Mouse (Mus musculus) heart, embryonic 11.5 days (tissue): ENCODE data around the gene Vmn1r219. TPM values are rescaled to one million over a fixed set of nuclear protein-coding genes. Genes with fewer than 3 reads are reported as not detected.
"Not testable (repeated sequence)": the region's sequence is repeated elsewhere in the genome, so short reads cannot be mapped to it uniquely, and the experiment has no call there.

ENCODE experiments used
- ATAC-seq: fragments of 200-750 bp; cut with Nextera tagmentation; replicated peaks from 2 replicates; pipeline ENCODE4 v1.8.0; 2017; ENCODE audit warnings: moderate library complexity; ENCODE audit not compliant: insufficient number of reproducible peaks, low FRiP score, low TSS enrichment
- H3K27ac ChIP-seq: fragments of 300-500 bp; sonication (generic); 2 replicates; pipeline ENCODE4 v1.5.1; 2014; ENCODE audit warnings: mild to moderate bottlenecking, low read depth, low read length
- H3K27me3 ChIP-seq: fragments of 300-500 bp; sonication (generic); 2 replicates; pipeline ENCODE4 v1.6.1; 2014; ENCODE audit warnings: mild to moderate bottlenecking, low read length, mixed read lengths; ENCODE audit not compliant: control insufficient read depth, insufficient read depth
- H3K36me3 ChIP-seq: fragments of 300-500 bp; sonication (generic); 2 replicates; pipeline ENCODE4 v1.6.1; 2014; ENCODE audit warnings: mild to moderate bottlenecking, low read length, moderate library complexity, mixed read lengths; ENCODE audit not compliant: control insufficient read depth, insufficient read depth
- H3K4me1 ChIP-seq: fragments of 300-500 bp; sonication (generic); 2 replicates; pipeline ENCODE4 v1.6.1; 2014; ENCODE audit warnings: low read length; ENCODE audit not compliant: control insufficient read depth, insufficient read depth
- H3K4me2 ChIP-seq: fragments of 300-500 bp; sonication (generic); 2 replicates; pipeline ENCODE4 v1.6.1; 2014; ENCODE audit warnings: mild to moderate bottlenecking, moderate library complexity
- H3K4me3 ChIP-seq: fragments of 300-500 bp; sonication (generic); 2 replicates; pipeline ENCODE4 v1.5.1; 2014; ENCODE audit warnings: low read depth, low read length
- H3K9ac ChIP-seq: fragments of 300-500 bp; sonication (generic); 2 replicates; pipeline ENCODE4 v1.6.1; 2014; ENCODE audit warnings: mild to moderate bottlenecking, low read depth, low read length, moderate library complexity
- H3K9me3 ChIP-seq: fragments of 300-500 bp; sonication (generic); replicated peaks from 2 replicates; pipeline ENCODE4 v1.6.1; 2016; ENCODE audit warnings: low read length; ENCODE audit not compliant: control insufficient read depth
- WGBS: fragments of 180-500 bp; shearing (Covaris S2); extraction: QIAGEN DNeasy Blood & Tissue Kit; methylation state at CpG from one replicate; pipeline ENCODE4 v1.1.7; 2014; ENCODE audit not compliant: insufficient replicate concordance; 5-methylcytosine and 5-hydroxymethylcytosine counted together
- polyA plus RNA-seq: library from polyadenylated mRNA; unstranded; fragments of >200 nt; fragmentation: Nextera tagmentation; extraction: Ambion mirVana; gene quantifications from 2 replicates; pipeline ENCODE4 v1.2.1, GENCODE M21; 2014

The Vmn1r219 gene
- not detected in 2 replicates for polyA plus RNA-seq

DNA sequence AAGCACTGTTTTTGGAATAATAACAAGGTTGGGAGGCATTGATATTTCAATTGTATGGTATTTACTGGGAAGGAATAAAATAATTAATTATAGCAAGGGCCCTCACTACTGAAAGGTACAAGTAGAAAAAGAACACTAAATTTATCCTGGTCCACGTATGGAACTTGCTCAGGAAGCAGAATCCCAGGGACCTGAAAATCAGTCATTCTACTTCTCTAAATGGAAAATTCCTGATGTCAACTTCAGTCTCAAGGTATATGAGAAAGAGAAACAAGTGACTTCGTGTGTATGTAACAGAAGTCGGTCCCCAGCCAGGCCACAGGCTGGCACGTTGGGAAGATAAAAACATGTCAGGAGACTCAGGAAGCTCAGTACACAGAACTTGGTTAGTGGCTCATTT is at the start of gene Vmn1r219:
Gene Vmn1r219, plus strand, starts transcription at position 301 of the 400 bp plus-strand sequence.
- H3K36me3 ChIP-seq = no peaks in the 10 kb centered on the region
- H3K9ac ChIP-seq = no peak within 1 kb of the TSS
- H3K9me3 ChIP-seq = no peaks in the 10 kb centered on the region
- H3K4me3 ChIP-seq = no peak within 1 kb of the TSS
- 62% methylated on average over 4 of the region's 4 CpGs for WGBS
- H3K4me1 ChIP-seq = no peaks in the 10 kb centered on the region
- H3K27me3 ChIP-seq = no peaks in the 10 kb centered on the region
- H3K27ac ChIP-seq = no peak within 1 kb of the TSS
- ATAC-seq = no peak
- no peak within 1 kb of the TSS for H3K4me2 ChIP-seq

DNA sequence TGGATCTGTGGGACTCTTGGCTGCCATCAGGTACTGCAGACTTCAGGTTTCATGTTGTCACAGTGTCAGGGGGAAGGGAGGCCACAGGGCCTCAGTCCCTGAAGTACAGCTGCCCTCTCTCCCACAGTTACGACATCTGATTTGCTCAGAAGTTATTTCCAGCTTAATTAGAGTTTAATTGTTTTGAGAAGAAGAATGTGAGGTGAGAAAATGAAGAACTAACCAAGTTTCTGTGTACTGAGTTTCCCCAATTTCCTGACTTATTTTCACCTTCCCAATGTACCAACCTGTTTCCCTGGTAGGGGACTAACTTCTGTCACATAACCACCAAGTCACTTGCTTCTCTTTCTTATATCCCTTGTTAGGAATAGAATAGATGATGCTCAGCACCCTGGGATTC is 41.0 kb upstream of the Vmn1r219 start, which contains the start of gene Vmn1r217:
Gene Vmn1r217, minus strand, starts transcription at position 101 of the 400 bp plus-strand sequence.
- H3K27me3 ChIP-seq, H3K9me3 ChIP-seq, ATAC-seq, H3K4me2 ChIP-seq, H3K36me3 ChIP-seq, H3K27ac ChIP-seq, H3K9ac ChIP-seq, H3K4me1 ChIP-seq, H3K4me3 ChIP-seq: not testable (repeated sequence)
- whole genome bisulfite sequencing = 59% methylated on average over 1 of the region's 1 CpGs

DNA sequence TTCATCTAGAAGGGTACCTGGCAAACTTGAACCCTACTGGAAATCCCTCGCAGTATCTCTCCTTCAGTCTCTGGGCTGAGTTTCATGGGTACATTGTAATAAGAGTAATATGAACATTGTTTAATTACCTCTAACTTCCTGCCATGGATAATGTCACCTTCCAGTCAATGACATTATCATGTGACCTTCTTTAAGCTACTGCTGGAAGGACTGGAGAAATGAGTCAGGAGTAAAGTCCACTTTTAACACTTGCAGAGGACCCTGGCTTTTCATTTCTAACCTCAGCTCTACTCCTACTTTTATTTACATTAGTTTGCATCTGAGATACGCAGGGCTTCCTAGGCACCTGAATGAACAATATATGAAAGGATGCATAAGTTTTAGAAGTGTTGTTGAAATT is 38.5 kb upstream of the Vmn1r219 start:
- H3K9ac ChIP-seq = no peak overlapping the region
- no peak overlapping the region for H3K27ac ChIP-seq
- no peak for ATAC-seq
- no peaks in the 10 kb centered on the region for H3K36me3 ChIP-seq
- H3K27me3 ChIP-seq = no peaks in the 10 kb centered on the region
- 82% methylated on average over 2 of the region's 2 CpGs for WGBS
- no peak overlapping the region for H3K4me2 ChIP-seq
- H3K9me3 ChIP-seq = no peaks in the 10 kb centered on the region
- no peaks in the 10 kb centered on the region for H3K4me1 ChIP-seq
- H3K4me3 ChIP-seq = no peak overlapping the region

DNA sequence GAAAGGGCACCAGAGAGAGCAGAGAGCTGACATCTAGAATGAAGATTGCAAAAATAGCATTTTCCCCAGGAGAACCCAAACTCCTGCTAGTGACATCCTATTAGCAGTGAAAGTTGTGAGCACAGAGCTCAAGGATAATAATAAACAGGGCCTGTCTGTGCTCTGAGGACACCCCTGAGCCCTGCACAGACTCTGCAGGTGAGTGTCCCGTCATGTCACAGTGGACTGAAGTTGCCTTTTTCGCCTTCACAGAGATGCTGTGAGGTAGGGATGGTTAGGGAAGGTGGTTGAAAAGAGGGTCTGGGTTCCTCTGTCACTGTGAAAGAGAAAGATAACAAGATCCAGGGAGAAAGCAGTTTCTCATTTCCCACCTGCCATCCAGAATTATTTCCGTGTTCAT is 26.0 kb upstream of the Vmn1r219 start, which contains the start of gene Vmn1r218:
Gene Vmn1r218, plus strand, starts transcription at position 57 of the 400 bp plus-strand sequence.
- H3K36me3 ChIP-seq = no peaks in the 10 kb centered on the region
- H3K27me3 ChIP-seq = no peaks in the 10 kb centered on the region
- H3K4me2 ChIP-seq = no peak within 1 kb of the TSS
- no peak for ATAC-seq
- whole genome bisulfite sequencing = 74% methylated on average over 3 of the region's 3 CpGs
- H3K9ac ChIP-seq = no peak within 1 kb of the TSS
- H3K9me3 ChIP-seq = no peaks in the 10 kb centered on the region
- no peak within 1 kb of the TSS for H3K4me3 ChIP-seq
- H3K27ac ChIP-seq = no peak within 1 kb of the TSS
- H3K4me1 ChIP-seq = no peaks in the 10 kb centered on the region

DNA sequence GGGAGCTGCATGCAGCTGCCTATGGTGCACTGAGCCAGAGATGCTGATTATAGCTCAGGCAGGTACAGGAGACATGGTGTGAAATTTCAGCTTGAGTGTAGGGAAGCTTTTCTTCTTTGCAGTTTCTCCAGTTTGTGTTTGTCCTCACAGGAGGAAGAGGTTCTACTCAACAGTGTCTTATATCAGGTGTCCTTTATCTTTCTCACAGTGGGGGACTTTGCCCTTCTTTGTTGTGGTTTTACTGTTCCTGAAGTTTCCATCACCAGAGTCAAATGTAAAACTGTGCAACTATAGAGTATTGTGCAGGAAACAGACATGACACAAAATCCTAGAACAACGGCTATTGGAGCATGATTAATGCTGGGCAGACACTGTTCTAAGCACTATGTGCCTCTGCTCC is 25.6 kb upstream of the Vmn1r219 start:
- H3K9ac ChIP-seq = no peak overlapping the region
- H3K4me1 ChIP-seq = no peaks in the 10 kb centered on the region
- H3K4me2 ChIP-seq = no peak overlapping the region
- H3K9me3 ChIP-seq = no peaks in the 10 kb centered on the region
- 65% methylated on average over 1 of the region's 1 CpGs for WGBS
- H3K27ac ChIP-seq = no peak overlapping the region
- H3K27me3 ChIP-seq = no peaks in the 10 kb centered on the region
- ATAC-seq = no peak
- no peaks in the 10 kb centered on the region for H3K36me3 ChIP-seq
- no peak overlapping the region for H3K4me3 ChIP-seq

DNA sequence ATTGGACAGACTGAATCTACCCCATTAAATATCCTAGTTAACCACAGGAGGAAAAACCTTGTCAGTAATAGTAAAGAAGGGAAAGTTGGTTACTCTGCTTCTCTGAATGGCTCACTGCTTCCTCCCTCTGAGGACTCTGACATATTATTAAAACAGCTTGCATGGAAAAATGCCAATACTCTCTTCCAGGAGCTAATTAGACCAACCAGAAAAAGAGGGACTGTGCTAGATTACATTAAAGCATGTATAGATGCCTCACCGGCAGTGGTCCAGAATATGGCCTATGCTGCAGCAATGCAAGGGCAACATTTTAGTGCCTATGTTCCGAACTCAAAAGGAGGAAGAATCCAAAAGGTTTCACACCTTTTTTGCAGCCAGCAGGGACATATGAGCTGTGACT is 20.2 kb upstream of the Vmn1r219 start:
- no peak for ATAC-seq
- Histone ChIP-seq H3K27me3 (no peaks in the 10 kb centered on the region), H3K4me3 (no peak overlapping the region), H3K9me3 (no peaks in the 10 kb centered on the region), H3K27ac (no peak overlapping the region), H3K4me2 (no peak overlapping the region), H3K4me1 (no peaks in the 10 kb centered on the region), H3K36me3 (no peaks in the 10 kb centered on the region), H3K9ac (no peak overlapping the region)
- WGBS = 81% methylated on average over 2 of the region's 2 CpGs

DNA sequence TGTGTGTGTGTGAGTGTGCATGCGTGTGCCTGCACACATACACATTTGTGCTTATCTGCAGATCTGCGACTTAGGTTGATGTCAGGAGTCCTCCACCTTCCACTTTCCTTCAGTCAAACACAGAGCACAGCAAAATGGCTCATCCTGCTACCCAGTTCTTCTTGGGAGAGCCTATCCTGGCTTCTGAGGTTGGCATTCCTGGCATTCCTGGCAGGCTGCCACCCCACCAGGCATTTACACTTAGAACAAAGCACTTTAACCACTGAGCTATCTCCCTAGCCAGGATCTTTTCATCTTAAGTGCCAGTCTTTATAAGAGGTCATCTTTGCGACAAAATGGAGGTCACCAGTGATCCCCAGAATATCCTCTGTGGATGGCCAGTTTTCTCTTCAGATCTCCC is 1.3 kb upstream of the Vmn1r219 start:
- Histone ChIP-seq H3K27ac (no peak overlapping the region), H3K9ac (no peak overlapping the region), H3K36me3 (no peaks in the 10 kb centered on the region), H3K4me2 (no peak overlapping the region), H3K4me1 (no peaks in the 10 kb centered on the region), H3K27me3 (no peaks in the 10 kb centered on the region), H3K4me3 (no peak overlapping the region), H3K9me3 (no peaks in the 10 kb centered on the region)
- 53% methylated on average over 3 of the region's 3 CpGs for WGBS
- no peak; the same call in 1 of the 2 replicates for ATAC-seq

DNA sequence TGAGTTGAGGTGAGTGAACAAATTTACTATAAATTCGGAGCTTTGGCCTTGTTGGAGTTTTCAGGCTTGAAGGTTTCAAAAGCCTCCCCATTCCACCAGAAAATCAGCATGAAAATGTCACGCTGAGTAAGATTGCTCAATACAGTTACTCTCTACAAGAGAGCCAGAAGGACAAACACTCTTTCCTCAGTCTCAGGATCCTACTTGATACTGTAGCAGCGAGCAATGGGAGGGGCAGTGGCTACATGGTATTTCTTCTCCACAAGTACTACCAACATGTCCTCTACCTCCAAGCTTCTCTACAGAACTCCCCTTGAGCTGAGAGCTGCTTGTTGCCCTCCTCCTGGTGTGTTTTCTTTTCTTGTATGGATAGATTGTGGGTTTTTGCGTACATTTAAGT is 7.4 kb downstream of the Vmn1r219 start:
- ATAC-seq = not testable (repeated sequence)

DNA sequence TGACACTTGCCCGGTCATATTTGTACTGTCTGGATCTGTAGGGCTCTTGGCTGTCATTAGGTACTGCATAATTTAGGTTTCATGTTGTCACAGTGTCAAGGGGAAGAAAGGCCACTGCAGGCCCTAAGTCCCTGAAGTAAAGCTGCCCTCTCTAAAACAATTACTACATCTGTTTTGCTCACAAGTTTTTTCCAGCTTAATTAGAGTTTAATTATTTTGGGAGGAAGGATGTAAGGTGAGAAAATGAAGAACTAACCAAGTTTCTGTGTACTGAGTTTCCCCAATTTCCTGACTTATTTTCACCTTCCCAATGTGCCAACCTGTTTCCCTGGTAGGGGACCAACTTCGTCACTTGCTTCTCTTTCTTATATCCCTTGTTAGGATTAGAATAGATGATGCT is 28.8 kb downstream of the Vmn1r219 start, which contains the start of gene Vmn1r220:
Gene Vmn1r220, minus strand, starts transcription at position 101 of the 400 bp plus-strand sequence.
- 76% methylated on average over 2 of the region's 2 CpGs for WGBS

More for the DNA sequence above, 7.4 kb downstream of the Vmn1r219 start:
- H3K4me3 ChIP-seq, H3K27me3 ChIP-seq, H3K4me2 ChIP-seq, H3K9ac ChIP-seq, H3K9me3 ChIP-seq, H3K27ac ChIP-seq, H3K36me3 ChIP-seq, H3K4me1 ChIP-seq: not testable (repeated sequence)
- 80% methylated on average over 4 of the region's 4 CpGs for WGBS

More for the DNA sequence above, 28.8 kb downstream of the Vmn1r219 start, which contains the start of gene Vmn1r220:
- H3K4me1 ChIP-seq = no peaks in the 10 kb centered on the region
- H3K9ac ChIP-seq = no peak within 1 kb of the TSS
- no peak within 1 kb of the TSS for H3K27ac ChIP-seq
- no peak within 1 kb of the TSS for H3K4me2 ChIP-seq
- H3K36me3 ChIP-seq = no peaks in the 10 kb centered on the region
- H3K9me3 ChIP-seq = no peaks in the 10 kb centered on the region
- ATAC-seq = no peak
- H3K27me3 ChIP-seq = no peaks in the 10 kb centered on the region
- H3K4me3 ChIP-seq = no peak within 1 kb of the TSS
